Mouse (Mus musculus) lung, adult 2 months (tissue): ENCODE data around the gene Maml2.

Source experiments
- CTCF ChIP-seq: fragments of 200-500 bp; IDR thresholded peaks from 2 replicates; pipeline ENCODE4 v1.5.1; 2011; ENCODE audit warnings: mild to moderate bottlenecking, low read length, control low read depth; ENCODE audit not compliant: insufficient read depth
- POLR2A ChIP-seq: fragments of 200-500 bp; IDR thresholded peaks from 2 replicates; pipeline ENCODE4 v1.6.1; 2011; ENCODE audit warnings: low read depth, mild to moderate bottlenecking, control low read depth, low read length, borderline replicate concordance; ENCODE audit errors: extremely low read depth

DNA sequence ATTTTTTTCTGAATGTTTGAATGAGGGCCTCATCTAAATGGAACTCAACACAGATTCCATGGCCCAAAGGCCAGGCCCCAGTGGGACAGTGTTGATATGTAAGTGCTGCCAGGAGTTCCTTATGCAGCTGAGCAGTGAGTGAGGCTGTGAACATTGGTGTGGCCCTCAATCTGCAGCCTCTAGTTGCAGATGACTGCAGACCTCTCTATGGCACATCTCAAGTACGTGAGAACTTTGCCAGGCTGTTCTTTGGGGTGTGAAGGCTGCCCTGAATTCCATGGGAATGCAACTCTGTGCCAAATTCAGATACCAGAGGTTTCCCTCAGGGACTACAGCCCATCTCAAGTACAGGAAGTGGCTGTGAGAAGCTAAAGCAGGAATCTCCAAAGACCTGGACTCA lies 335.6 kb downstream of the Maml2 start:
- TF ChIP-seq CTCF, result no peak
- TF ChIP-seq POLR2A, result no peak
